Mouse (Mus musculus) cerebellum, adult 2 months (tissue): ENCODE measurements around the gene Pmepa1. TPM values are rescaled to one million over a fixed set of nuclear protein-coding genes. Genes with fewer than 3 reads are reported as not detected.

Source experiments
- DNase-seq, 2 experiments: peaks; one replicate each; pipeline ENCODE4 v3.0.0; 2021
- H3K27ac ChIP-seq: fragments of 200-500 bp; 2 replicates; pipeline ENCODE4 v1.5.1; 2012; ENCODE audit warnings: low read length, control low read depth, inconsistent platforms; ENCODE audit not compliant: insufficient read depth
- H3K27me3 ChIP-seq: fragments of 200-500 bp; 2 replicates; pipeline ENCODE4 v1.6.1; 2012; ENCODE audit warnings: inconsistent platforms, mild to moderate bottlenecking, low read length, moderate library complexity; ENCODE audit not compliant: control insufficient read depth, insufficient read depth
- H3K4me1 ChIP-seq: fragments of 200-500 bp; 2 replicates; pipeline ENCODE4 v1.6.1; 2011; ENCODE audit warnings: low read length; ENCODE audit not compliant: control insufficient read depth, insufficient read depth
- H3K4me3 ChIP-seq: fragments of 200-500 bp; replicated peaks from 2 replicates; pipeline ENCODE3; 2011; ENCODE audit warnings: mild to moderate bottlenecking, low read depth, low read length, control low read depth; ENCODE audit not compliant: insufficient read depth
- CTCF ChIP-seq: fragments of 200-500 bp; IDR thresholded peaks from 2 replicates; pipeline ENCODE4 v1.5.1; 2011; ENCODE audit warnings: low read depth, mild to moderate bottlenecking, control low read depth, low read length, moderate library complexity, borderline replicate concordance; ENCODE audit not compliant: insufficient read depth
- POLR2A ChIP-seq: fragments of 200-500 bp; IDR thresholded peaks from 2 replicates; pipeline ENCODE4 v1.6.1; 2011; ENCODE audit warnings: low read length, control low read depth, borderline replicate concordance; ENCODE audit not compliant: insufficient read depth
- WGBS: fragments of 180-500 bp; shearing (Covaris S2); methylation state at CpG from one replicate; pipeline ENCODE4 v1.1.7; 2018; 5-methylcytosine and 5-hydroxymethylcytosine counted together
- polyA plus RNA-seq: library from polyadenylated mRNA; depleted of rRNA; stranded (reverse); fragments of >200 nt; gene quantifications from 2 replicates; pipeline ENCODE4 v1.2.3, GENCODE M21; 2012

Gene Pmepa1
- polyA plus RNA-seq, 1 experiment = 24.1 TPM

- 0 out of 2 replicates have a peak, but pooled peaks cover 5% of the 10 kb centered on the region for H3K4me1 ChIP-seq
- H3K27ac ChIP-seq = no peak overlapping the region
- H3K4me3 ChIP-seq = no peak overlapping the region
- no peaks in the 10 kb centered on the region for H3K27me3 ChIP-seq
- WGBS = 75% methylated on average over 7 of the region's 7 CpGs
- DNase-seq = no peak
- TF ChIP-seq CTCF (no peak), POLR2A (no peak)
Observed at GRCm38 (mm10) chr2:173248822-173249221, 27.5 kb downstream of the Pmepa1 start.

DNA sequence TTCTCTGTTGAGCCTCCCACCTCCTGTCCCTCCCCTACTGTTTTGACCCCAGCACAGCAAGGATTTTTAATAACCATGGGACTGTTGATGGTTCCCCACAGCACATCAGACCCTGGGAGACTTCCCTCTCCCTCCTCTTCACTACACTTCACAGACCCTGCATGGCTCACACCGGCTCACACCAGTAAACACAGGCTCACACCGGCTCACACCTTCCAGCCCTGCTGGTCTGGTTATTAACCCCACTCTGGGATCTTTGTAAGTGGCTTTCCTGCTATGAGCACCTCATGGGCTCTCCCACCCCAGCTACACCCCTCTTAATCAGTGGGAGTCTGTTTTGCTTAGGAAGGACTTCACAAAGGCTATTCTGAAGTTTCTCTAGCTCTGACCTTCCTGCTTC is 28.4 kb downstream of the Pmepa1 start:
- WGBS = 90% methylated on average over 2 of the region's 2 CpGs
- 0 out of 2 replicates have a peak, but pooled peaks cover 5% of the 10 kb centered on the region for H3K4me1 ChIP-seq

DNA sequence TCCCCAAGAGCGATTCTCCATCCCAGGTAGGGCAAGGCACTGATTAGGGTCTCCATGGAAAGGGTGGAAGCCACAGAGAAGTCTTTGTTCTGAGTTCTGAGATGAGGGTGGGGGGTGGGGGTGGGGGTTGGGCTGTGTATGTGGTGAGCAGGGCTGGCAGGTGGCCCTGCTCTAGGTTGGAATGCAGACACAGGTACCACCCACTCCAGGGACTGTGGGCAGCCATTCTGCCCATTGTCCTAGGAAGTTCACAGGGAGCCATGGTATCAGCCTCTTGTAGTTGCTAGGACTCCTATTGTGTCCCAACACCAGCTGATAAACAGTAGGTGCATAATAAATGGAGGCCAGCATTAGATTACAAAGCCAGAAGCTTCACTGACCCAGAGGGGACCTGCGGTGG is 29.1 kb downstream of the Pmepa1 start:
- no peak for TF ChIP-seq CTCF
- no peak for TF ChIP-seq POLR2A
- Histone ChIP-seq H3K27ac (no peak overlapping the region), H3K27me3 (no peaks in the 10 kb centered on the region), H3K4me3 (no peak overlapping the region), H3K4me1 (0 out of 2 replicates have a peak, but pooled peaks cover 5% of the 10 kb centered on the region)
- WGBS = 67% methylated on average over 2 of the region's 2 CpGs
- no peak for DNase-seq

More for the DNA sequence above, 28.4 kb downstream of the Pmepa1 start:
- no peak for DNase-seq
- H3K27me3 ChIP-seq = no peaks in the 10 kb centered on the region
- no peak overlapping the region for H3K27ac ChIP-seq
- TF ChIP-seq POLR2A (no peak), CTCF (no peak)
- H3K4me3 ChIP-seq = no peak overlapping the region

DNA sequence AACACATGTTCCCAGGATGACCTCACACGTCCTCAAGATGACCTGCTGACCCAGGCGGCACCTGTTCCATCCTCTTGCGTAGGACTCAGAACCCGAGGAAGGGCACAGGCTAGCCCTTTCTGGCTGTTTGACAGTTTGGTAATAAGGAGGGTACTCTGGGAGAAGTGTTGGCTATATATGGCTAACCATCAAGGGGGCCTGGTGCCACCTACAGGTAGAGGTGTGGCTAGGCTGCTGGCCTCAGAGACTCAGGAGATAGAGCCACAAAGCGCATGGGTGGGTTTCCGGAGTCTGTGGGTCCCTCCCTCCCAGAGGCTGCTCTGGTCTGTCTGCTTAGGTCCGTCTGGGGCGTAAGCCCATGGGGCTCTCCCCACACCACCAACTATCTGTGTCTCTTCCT is 29.6 kb downstream of the Pmepa1 start:
- Histone ChIP-seq H3K27ac (no peak overlapping the region), H3K27me3 (no peaks in the 10 kb centered on the region), H3K4me3 (no peak overlapping the region), H3K4me1 (0 out of 2 replicates have a peak, but pooled peaks cover 5% of the 10 kb centered on the region)
- 90% methylated on average over 8 of the region's 8 CpGs for WGBS
- DNase-seq = no peak
- TF ChIP-seq POLR2A = no peak
- TF ChIP-seq CTCF = no peak

DNA sequence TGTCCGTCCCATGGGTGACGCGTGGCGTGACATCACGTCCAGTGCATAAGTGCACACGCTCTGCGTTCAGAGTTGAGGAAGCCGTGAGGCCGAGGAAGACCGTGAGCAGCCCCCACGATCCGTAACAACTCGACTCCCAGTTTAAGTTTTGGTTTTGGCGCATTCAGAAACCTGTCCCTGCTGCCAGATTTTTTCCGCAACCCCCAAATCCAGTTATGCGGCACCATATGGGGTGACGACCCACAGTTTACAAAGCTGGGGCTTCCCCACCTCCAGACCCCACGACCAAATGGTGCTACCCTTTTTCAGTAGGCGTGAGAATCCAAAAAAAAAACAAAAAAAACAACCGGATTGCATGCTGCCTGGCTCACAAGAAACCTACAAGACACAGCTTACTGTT is 31.1 kb downstream of the Pmepa1 start:
- WGBS = 56% methylated on average over 20 of the region's 20 CpGs
- TF ChIP-seq CTCF (no peak), POLR2A (no peak)
- no peak for DNase-seq
- no peak overlapping the region for H3K27ac ChIP-seq
- no peak overlapping the region for H3K4me3 ChIP-seq
- H3K4me1 ChIP-seq = no peaks in the 10 kb centered on the region
- H3K27me3 ChIP-seq = no peaks in the 10 kb centered on the region

DNA sequence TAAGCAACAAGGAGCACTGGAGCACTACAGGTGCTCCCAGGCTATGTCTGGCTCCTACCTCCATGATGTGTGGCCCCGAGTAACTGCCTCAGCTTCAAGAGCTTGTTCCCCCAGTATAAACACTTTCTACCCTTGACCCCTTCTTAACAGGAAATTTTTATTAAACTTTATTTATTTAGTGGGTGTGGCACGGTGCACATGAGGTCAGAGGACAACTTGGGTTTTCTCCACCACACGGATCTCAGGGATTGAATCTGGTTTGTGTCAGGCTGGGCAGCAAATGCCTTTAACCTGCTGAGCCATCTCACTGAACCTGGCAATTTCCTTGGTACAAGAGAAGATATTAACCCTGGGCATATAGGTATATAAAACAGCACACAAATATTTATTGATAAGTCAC is 32.2 kb downstream of the Pmepa1 start:
- WGBS = 83% methylated on average over 3 of the region's 3 CpGs
- no peaks in the 10 kb centered on the region for H3K4me1 ChIP-seq
- H3K27ac ChIP-seq = no peak overlapping the region
- no peak for TF ChIP-seq POLR2A
- TF ChIP-seq CTCF = no peak
- no peak overlapping the region for H3K4me3 ChIP-seq
- no peaks in the 10 kb centered on the region for H3K27me3 ChIP-seq
- DNase-seq = no peak

DNA sequence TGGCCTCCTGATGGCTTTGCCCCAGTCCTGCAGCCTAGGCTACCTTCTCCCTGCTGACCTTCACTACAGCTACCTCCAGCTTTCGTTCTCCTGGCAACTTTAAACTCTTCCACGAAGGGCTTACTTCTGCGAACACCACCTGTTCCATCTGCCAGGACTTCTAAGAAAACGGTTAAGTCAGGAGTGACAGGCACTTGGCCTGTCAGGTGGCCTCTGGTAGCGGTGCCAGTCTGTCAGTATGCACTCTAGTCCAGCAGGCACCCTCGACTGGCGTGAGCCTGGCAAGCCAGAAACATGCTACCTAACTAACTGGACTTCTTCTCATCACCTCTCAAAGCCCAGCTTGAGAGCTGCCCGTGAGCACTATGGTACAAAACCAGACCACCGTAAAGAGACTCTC is 32.7 kb downstream of the Pmepa1 start:
- WGBS = 21% methylated on average over 9 of the region's 9 CpGs
- Histone ChIP-seq H3K27me3 (no peaks in the 10 kb centered on the region), H3K4me3 (no peak overlapping the region), H3K4me1 (no peaks in the 10 kb centered on the region), H3K27ac (no peak overlapping the region)
- TF ChIP-seq CTCF = no peak
- no peak for TF ChIP-seq POLR2A
- no peak for DNase-seq

DNA sequence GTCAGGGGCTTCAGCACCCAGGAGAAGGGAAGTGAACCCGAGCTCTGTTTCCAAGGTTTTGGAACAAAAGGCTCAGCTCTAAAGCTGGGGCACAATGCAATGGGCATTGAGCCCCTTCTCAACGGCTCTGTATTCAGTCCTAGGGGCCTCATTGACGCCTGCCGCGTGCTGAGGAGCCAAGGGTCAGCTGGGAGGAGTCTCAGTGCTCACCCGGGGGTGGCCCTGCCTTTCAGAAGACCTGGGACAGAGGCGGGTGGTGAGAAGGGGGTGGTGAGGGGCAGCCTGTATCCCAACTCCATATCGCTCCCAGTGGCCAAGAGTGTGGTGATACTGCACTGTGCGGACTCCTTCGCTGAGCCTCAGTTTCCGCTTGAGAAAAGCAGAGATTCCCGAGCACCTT is 33.5 kb downstream of the Pmepa1 start:
- TF ChIP-seq POLR2A (no peak), CTCF (no peak)
- Histone ChIP-seq H3K4me3 (no peak overlapping the region), H3K4me1 (no peaks in the 10 kb centered on the region), H3K27me3 (no peaks in the 10 kb centered on the region), H3K27ac (no peak overlapping the region)
- no peak for DNase-seq
- 46% methylated on average over 12 of the region's 12 CpGs for WGBS

DNA sequence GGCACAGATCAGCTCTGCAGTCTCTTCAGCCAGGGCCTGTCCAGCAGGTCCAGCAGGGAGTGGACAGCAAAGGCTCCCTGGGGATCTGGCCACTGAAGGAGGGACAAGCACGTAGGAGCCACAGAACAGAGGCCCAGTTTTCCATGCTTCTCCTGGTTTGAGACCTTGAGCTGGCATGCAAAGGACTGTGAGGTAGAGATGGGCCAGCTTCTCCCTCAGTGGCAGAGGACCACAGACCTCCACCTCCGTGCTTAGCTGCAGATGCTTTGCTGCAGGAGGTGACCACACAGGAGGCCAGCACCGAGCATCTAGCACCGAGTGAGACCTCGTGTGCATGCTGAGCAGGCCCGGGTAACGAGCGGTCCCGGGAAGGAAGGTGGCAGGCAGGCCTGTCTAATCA is 35.6 kb downstream of the Pmepa1 start:
- Histone ChIP-seq H3K4me3 (no peak overlapping the region), H3K4me1 (no peaks in the 10 kb centered on the region), H3K27me3 (no peaks in the 10 kb centered on the region), H3K27ac (no peak overlapping the region)
- DNase-seq = no peak
- 67% methylated on average over 9 of the region's 9 CpGs for WGBS
- TF ChIP-seq POLR2A (no peak), CTCF (no peak)
